ENCODE assay signal across 8 mouse cellular contexts in the genomic region with DNA sequence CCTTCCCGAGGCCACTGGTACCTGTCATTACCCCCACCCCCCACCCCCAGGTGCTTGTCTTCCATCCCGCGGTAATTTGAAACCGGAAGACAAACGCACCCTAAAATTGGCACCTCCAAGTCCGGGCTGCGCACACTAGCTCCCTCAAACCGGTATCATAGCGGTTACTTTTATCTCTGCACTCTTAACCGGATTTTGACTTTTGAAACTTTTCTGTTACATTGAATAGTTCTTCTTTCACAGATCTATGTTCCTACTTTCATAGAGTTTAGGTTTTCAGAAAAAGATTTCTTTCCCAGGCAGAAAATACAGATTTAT.
DNase-seq lines count a peak whose midpoint lies in the region; ATAC-seq and TF ChIP-seq lines count a peak whose summit lies in the region.

No protein-coding gene starts in this region.

- H3K79me2 ChIP-seq in liver, adult 2 months (ENCODE audit: control insufficient read depth, insufficient read depth, low read length): no peaks in the 10 kb centered on the region

- peak overlapping the region; percentile 73 for H3K4me2 ChIP-seq in embryonic facial prominence, embryonic 15.5 days (replicated peaks)
- H3K4me2 ChIP-seq in liver, embryonic 12.5 days: peak overlapping the region; percentile 75
- peak overlapping the region; percentile 82 for H3K4me2 ChIP-seq in stomach, postnatal 0 days (replicated peaks; ENCODE audit: low read depth)

- TF ChIP-seq POLR2A in liver, adult 2 months (IDR thresholded peaks at IDR 0.05; ENCODE audit: extremely low read depth, insufficient read depth, low read length): no peak

- no peak for ATAC-seq in embryonic facial prominence, embryonic 15.5 days (ENCODE audit: insufficient number of reproducible peaks, low FRiP score, low TSS enrichment, low read depth)
- ATAC-seq in liver, embryonic 12.5 days: no peak
- no peak for ATAC-seq in stomach, postnatal 0 days (ENCODE audit: low FRiP score, low TSS enrichment)

- no peak for TF ChIP-seq EP300 in stomach, postnatal 0 days (optimal IDR thresholded peaks at IDR 0.05)

- DNase-seq in liver, adult 2 months (ENCODE audit: extremely low read depth, low read depth, low spot score): no peak
- no peak for DNase-seq in liver
- no peak for DNase-seq in stomach, postnatal 0 days (ENCODE audit: low spot score)
- no peak for DNase-seq in adrenal gland, postnatal 25 days
- DNase-seq in spleen, postnatal 14 days (ENCODE audit: low spot score in 2 of 2): no peak
- no peak for DNase-seq in cerebellum, postnatal 25 days

- peaks cover 20% of the 10 kb centered on the region for H3K27me3 ChIP-seq in liver, adult 2 months (ENCODE audit: control insufficient read depth, insufficient read depth, low read length)
- H3K27me3 ChIP-seq in embryonic facial prominence, embryonic 15.5 days: peaks cover 37% of the 10 kb centered on the region
- peaks cover 43% of the 10 kb centered on the region for H3K27me3 ChIP-seq in liver, embryonic 12.5 days (replicated peaks)
- H3K27me3 ChIP-seq in stomach, postnatal 0 days (ENCODE audit: control insufficient read depth, insufficient read depth, low read length): no peaks in the 10 kb centered on the region; the same call in 1 of the 2 replicates

- no peak overlapping the region for H3K27ac ChIP-seq in liver, adult 2 months (replicated peaks; ENCODE audit: insufficient read depth, low read depth, low read length)
- no peak overlapping the region for H3K27ac ChIP-seq in embryonic facial prominence, embryonic 15.5 days (replicated peaks)
- H3K27ac ChIP-seq in liver, embryonic 12.5 days: no peak overlapping the region
- no peak overlapping the region for H3K27ac ChIP-seq in stomach, postnatal 0 days (replicated peaks)

- H3K9ac ChIP-seq in liver, adult 2 months (ENCODE audit: low read depth, low read length): no peak overlapping the region
- no peak overlapping the region for H3K9ac ChIP-seq in embryonic facial prominence, embryonic 15.5 days
- H3K9ac ChIP-seq in liver, embryonic 12.5 days: no peak overlapping the region
- peak overlapping the region; percentile 53; the same call in 1 of the 2 replicates for H3K9ac ChIP-seq in stomach, postnatal 0 days (ENCODE audit: low read length)

- no peaks in the 10 kb centered on the region for H3K36me3 ChIP-seq in liver, adult 2 months (ENCODE audit: control insufficient read depth, insufficient read depth, low read length)
- no peaks in the 10 kb centered on the region for H3K36me3 ChIP-seq in embryonic facial prominence, embryonic 15.5 days
- H3K36me3 ChIP-seq in liver, embryonic 12.5 days: no peaks in the 10 kb centered on the region
- no peaks in the 10 kb centered on the region for H3K36me3 ChIP-seq in stomach, postnatal 0 days (ENCODE audit: control insufficient read depth, insufficient read depth, low read length)

- H3K4me1 ChIP-seq in liver, adult 2 months (ENCODE audit: control insufficient read depth, insufficient read depth, low read length): peaks cover 5% of the 10 kb centered on the region; the same call in 1 of the 2 replicates
- H3K4me1 ChIP-seq in embryonic facial prominence, embryonic 15.5 days: peaks cover 20% of the 10 kb centered on the region
- H3K4me1 ChIP-seq in liver, embryonic 12.5 days: peaks cover 16% of the 10 kb centered on the region
- no peaks in the 10 kb centered on the region; the same call in 1 of the 2 replicates for H3K4me1 ChIP-seq in stomach, postnatal 0 days (replicated peaks; ENCODE audit: control insufficient read depth, insufficient read depth)

- no peaks in the 10 kb centered on the region for H3K9me3 ChIP-seq in embryonic facial prominence, embryonic 15.5 days (replicated peaks)
- H3K9me3 ChIP-seq in liver, embryonic 12.5 days (replicated peaks): no peaks in the 10 kb centered on the region
- no peaks in the 10 kb centered on the region for H3K9me3 ChIP-seq in stomach, postnatal 0 days (ENCODE audit: control insufficient read depth, low read length)

- H3K4me3 ChIP-seq in liver, adult 2 months (ENCODE audit: insufficient read depth, low read depth, low read length): peak overlapping the region; percentile 44; the same call in 1 of the 2 replicates
- peak overlapping the region; percentile 45 for H3K4me3 ChIP-seq in embryonic facial prominence, embryonic 15.5 days (replicated peaks)
- peak overlapping the region; percentile 50 for H3K4me3 ChIP-seq in liver, embryonic 12.5 days
- peak overlapping the region; percentile 49 for H3K4me3 ChIP-seq in stomach, postnatal 0 days (ENCODE audit: low read depth, low read length)

- 17% methylated on average over 10 of the region's 10 CpGs for WGBS in liver, adult 2 months
- 7% methylated on average over 10 of the region's 10 CpGs for WGBS in embryonic facial prominence, embryonic 15.5 days
- 7% methylated on average over 10 of the region's 10 CpGs for WGBS in liver, embryonic 12.5 days (ENCODE audit: insufficient replicate concordance)
- 21% methylated on average over 10 of the region's 10 CpGs for WGBS in stomach, postnatal 0 days

- no peak for TF ChIP-seq CTCF in liver, adult 2 months (IDR thresholded peaks at IDR 0.05; ENCODE audit: low read depth, low read length)
- TF ChIP-seq CTCF in stomach, postnatal 0 days (IDR thresholded peaks at IDR 0.05; ENCODE audit: low read depth): no peak
